Mouse (Mus musculus) mammary gland, adult 2 months (tissue): ENCODE measurements around the gene Stat5b. TPM values are rescaled to one million over a fixed set of nuclear protein-coding genes. Genes with fewer than 3 reads are reported as not detected.

ENCODE experiments used
- polyA plus RNA-seq: library from polyadenylated mRNA; depleted of rRNA; stranded (reverse); fragments of >200 nt; gene quantifications from 2 replicates; pipeline ENCODE4 v1.2.3, GENCODE M21; 2012; ENCODE audit warnings: low replicate concordance; rRNA removed

Gene Stat5b
- polyA plus RNA-seq = 54.0 and 56.3 TPM in 2 replicates

DNA sequence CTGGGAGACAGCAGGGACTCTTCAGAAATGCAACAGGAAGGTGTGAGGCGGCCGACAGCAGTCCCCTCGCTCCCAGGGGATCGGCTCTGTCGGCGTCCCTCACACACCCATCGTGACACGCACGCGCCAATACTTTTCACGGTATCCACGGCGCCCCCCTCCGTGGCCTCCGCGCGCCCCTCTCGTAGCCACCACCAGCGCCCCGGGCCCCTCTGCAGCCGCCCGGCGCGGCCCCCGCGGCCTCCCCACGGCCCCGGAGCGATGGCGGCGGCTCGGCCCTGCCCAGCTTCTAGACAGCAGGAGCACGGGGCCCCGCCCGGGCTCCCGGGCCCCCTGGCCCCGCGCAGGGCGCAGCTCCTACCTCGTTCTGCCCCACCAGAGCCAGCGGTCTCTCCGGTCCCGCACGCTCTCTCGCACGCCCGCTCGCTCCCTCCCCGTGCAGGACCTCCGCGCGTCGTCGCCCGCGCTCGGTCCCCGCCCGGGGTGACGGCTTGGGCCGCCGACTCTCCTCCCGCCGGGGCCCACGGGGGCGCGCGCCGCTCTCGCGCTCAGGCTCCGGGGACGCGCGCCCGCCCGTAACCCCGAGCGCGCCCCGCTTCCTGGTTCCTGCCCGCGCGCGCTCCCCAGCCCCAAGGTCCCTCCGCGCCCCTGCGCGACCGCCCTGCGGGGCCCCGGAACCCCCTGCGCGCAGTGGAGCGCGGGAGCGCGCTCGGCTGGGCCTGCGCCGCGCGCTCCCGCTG, at the start of gene Stat5b:
Stat5b (minus strand) TSS at position 687 of the 740 bp plus-strand sequence.

DNA sequence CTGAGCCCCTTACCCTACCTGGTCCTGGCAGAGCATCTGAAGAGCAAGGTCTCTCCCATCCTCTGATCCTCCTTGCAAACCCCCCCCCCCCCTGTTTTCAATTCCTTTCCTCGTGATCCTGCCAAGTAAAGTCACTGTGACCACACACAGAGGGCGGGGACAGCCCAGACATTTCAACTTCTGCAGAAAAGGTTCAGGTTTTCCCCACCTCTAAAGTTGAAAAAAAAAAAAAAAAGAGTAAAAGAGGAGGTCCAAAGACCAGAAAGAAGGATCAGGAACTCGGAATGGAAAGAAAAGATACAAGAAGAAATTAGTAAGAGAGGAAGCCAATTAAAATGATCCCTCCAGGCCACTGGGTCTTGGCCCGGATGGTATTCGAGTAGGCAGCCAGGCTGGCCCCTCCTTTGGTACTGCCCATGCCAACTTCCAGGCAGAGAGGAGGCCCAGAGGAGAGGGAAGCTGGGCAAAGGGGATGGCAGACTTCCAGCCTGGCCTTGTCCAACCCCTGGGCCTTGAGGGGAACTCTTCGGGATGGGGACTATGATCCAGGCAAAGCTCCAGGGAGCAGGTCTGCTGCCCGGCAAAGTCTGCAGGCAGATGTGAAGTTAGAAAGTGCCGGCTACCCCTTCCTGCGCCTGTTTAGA, 8.5 kb upstream of the Stat5b start, which contains the start of gene Stat5a:
Stat5a (plus strand) TSS at position 417 of the 644 bp plus-strand sequence.

DNA sequence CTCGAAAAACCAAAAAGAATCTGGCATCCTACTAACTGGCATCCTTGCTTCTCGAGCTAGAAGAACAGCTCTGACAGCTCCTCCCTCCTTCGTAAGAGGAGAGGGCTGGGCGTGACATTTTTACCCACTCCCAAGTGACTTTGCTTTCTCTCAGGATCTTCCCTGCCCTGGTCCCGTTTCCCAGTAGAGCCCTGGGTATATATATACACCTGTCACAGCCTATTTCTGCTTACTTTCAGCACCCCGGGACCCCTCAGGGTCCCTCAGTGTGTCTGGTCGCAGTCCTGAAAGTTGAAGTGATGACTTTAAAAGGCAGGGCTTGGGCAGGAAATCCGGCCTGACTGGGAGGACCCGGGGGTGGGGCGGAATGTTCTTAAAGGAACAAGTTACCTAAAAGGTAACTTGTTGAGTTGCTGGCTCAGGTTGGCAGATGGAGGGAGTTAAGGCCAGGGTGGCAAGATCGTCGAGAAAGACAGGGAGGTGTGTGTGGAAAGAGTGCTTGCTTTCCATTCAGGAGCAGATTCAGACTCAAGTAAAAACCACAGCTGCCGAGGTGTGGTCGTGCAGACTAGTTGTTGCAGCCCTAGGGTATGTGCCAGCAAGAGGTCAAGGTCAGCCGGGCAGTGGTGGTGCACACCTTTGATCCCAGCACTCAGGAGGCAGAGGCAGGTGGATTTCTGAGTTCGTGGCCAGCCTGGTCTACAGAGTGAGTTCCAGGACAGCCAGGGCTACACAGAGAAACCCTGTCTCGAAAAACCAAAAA, 79.7 kb downstream of the Stat5b start, which contains the start of gene Ghdc:
Ghdc (minus strand) TSS at position 312 of the 763 bp plus-strand sequence.

DNA sequence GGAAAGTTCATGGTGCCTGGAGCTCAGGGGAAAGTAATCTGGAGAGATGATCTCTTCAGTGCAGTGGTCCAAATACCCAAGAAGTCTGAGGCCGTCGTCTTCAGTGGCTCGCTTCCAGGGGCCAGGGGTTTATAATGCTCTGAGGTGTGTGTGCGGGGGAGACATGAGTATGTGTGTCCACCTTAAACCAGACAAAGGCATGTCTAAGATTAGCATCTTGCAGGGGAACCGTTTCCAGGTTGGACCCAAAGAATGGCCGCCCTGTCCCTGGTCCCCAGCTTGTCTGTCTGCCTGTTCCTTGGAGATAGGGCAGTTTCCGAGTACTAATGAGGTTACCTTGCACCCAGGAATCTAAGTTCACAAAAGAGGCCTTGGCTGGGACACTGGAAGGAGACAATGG, 87.7 kb downstream of the Stat5b start, which contains the start of gene Hcrt:
Hcrt (minus strand) TSS at position 101 of the 400 bp plus-strand sequence.

DNA sequence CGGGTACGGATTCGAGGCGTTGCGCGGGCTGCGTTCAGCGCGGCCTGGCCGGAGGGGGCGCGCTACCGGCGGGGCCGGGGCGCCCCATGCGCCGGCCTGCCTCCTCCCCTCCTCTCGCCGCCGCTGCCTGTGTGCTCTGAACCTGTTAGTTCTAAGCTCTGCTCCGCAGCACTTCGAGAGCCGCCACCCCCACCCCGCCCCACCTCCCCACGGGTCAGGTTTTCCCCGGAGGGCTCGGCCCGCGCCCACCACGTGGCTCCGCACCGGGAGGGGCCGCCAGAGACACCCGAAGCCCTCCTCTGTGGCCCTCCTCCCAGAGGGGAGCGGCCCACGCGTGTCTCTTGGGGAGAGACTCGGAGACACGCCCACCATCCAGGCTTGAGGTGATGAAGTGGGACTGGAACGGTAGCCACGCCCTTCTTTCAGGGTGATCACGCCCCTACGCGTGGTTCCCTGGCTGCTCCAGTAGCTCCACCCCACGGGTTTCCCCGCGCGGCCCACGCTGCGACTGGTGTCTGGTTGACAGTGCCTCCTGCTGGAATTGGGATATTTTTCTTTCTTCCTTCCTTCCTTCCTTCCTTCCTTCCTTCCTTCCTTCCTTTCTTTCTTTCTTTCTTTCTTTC, 90.8 kb downstream of the Stat5b start, which contains the start of gene Kcnh4:
Kcnh4 (minus strand) TSS at position 332 of the 623 bp plus-strand sequence.

DNA sequence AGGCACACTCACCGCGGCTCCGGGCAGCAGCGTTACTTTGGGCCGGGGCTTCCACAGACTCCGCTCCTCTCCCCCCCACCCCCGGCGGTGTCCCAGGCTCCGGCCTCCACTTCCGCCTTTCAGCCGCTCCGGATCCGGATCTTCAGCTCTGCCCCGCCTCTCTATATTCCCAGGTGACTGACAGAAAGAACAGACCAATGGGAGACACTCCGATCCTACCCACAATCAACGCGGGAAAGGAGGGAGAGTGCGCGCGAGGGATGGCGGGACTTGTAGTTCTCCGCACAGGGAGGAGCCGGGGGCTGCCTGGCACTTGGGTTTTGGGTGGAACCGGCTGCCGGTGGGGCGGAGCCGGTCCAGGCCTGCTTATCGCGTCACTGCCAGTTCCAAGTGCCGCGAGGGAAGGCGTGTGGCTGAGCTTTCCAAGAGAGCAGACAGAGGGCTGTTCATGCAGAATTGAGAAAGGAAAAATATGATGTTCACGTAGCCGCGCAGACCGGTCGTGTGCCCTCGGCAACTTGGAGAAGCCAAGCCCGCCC, 112.4 kb downstream of the Stat5b start, which contains the start of gene Rab5c:
Rab5c (minus strand) TSS at position 150 of the 539 bp plus-strand sequence.

Other genes starting within 250 kb of the Stat5b start
- 61.2 and 75.2 TPM in 2 replicates for gene Nkiras2, start 231.5 kb downstream of the Stat5b start, polyA plus RNA-seq
- 25.5 and 53.3 TPM in 2 replicates for gene Dnajc7, start 230.6 kb downstream of the Stat5b start, polyA plus RNA-seq
- 1.4 and 2.1 TPM in 2 replicates for gene Zfp385c, start 158.3 kb downstream of the Stat5b start, polyA plus RNA-seq
- gene Dhx58, start 146.5 kb downstream of the Stat5b start, polyA plus RNA-seq = 10.3 and 16.6 TPM in 2 replicates
- 37.3 and 46.8 TPM in 2 replicates for gene Kat2a, start 138.3 kb downstream of the Stat5b start, polyA plus RNA-seq
- not detected in 2 replicates for gene Hspb9, start 136.9 kb downstream of the Stat5b start, polyA plus RNA-seq
- 187 and 251 TPM in 2 replicates for gene Rab5c, start 112.5 kb downstream of the Stat5b start, polyA plus RNA-seq
- gene Kcnh4, start 90.8 kb downstream of the Stat5b start, polyA plus RNA-seq = 0.72 and 1.3 TPM in 2 replicates
- gene Hcrt, start 87.8 kb downstream of the Stat5b start, polyA plus RNA-seq = not detected in 2 replicates
- 15.5 and 16.5 TPM in 2 replicates for gene Ghdc, start 79.8 kb downstream of the Stat5b start, polyA plus RNA-seq
- 82.3 and 109 TPM in 2 replicates for gene Stat5a, start 8.6 kb upstream of the Stat5b start, polyA plus RNA-seq
- 117 and 148 TPM in 2 replicates for gene Stat3, start 88.8 kb upstream of the Stat5b start, polyA plus RNA-seq
- 184 and 257 TPM in 2 replicates for gene Cavin1, start 120.2 kb upstream of the Stat5b start, polyA plus RNA-seq
- gene Atp6v0a1, start 158.7 kb upstream of the Stat5b start, polyA plus RNA-seq = 68.6 and 77.8 TPM in 2 replicates
- 43.2 and 45.4 TPM in 2 replicates for gene Naglu, start 219.3 kb upstream of the Stat5b start, polyA plus RNA-seq
- 0.24 and 0.94 TPM in 2 replicates for gene Hsd17b1, start 227.7 kb upstream of the Stat5b start, polyA plus RNA-seq
- 92.0 and 118 TPM in 2 replicates for gene Coasy, start 231.8 kb upstream of the Stat5b start, polyA plus RNA-seq
- gene Mlx, start 236.6 kb upstream of the Stat5b start, polyA plus RNA-seq = 50.5 and 97.1 TPM in 2 replicates
- 0.43 and 0.62 TPM in 2 replicates for gene Psmc3ip, start 244.7 kb upstream of the Stat5b start, polyA plus RNA-seq